Mouse (Mus musculus) limb, embryonic 12.5 days (tissue): ENCODE measurements around the gene Pja2. TPM values are rescaled to one million over a fixed set of nuclear protein-coding genes. Genes with fewer than 3 reads are reported as not detected.
"Not testable (repeated sequence)": the region's sequence is repeated elsewhere in the genome, so short reads cannot be mapped to it uniquely, and the experiment has no call there.

ENCODE experiments used
- ATAC-seq: fragments of 200-750 bp; cut with Nextera tagmentation; 2 replicates; pipeline ENCODE4 v1.8.0; 2017; ENCODE audit warnings: low read depth, moderate TSS enrichment; ENCODE audit not compliant: insufficient number of reproducible peaks, insufficient read depth, low FRiP score, low TSS enrichment
- H3K27ac ChIP-seq: fragments of 300-500 bp; sonication (generic); 2 replicates; pipeline ENCODE4 v1.5.1; 2016; ENCODE audit warnings: mild to moderate bottlenecking, moderate library complexity
- H3K27me3 ChIP-seq: fragments of 300-500 bp; sonication (generic); 2 replicates; pipeline ENCODE4 v1.6.1; 2016; ENCODE audit warnings: mild to moderate bottlenecking, moderate library complexity
- H3K36me3 ChIP-seq: fragments of 300-500 bp; sonication (generic); 2 replicates; pipeline ENCODE4 v1.6.1; 2016; ENCODE audit warnings: mild to moderate bottlenecking, moderate library complexity
- H3K4me1 ChIP-seq: fragments of 300-500 bp; sonication (generic); replicated peaks from 2 replicates; pipeline ENCODE4 v1.6.1; 2016
- H3K4me2 ChIP-seq: fragments of 300-500 bp; sonication (generic); 2 replicates; pipeline ENCODE4 v1.6.1; 2016; ENCODE audit warnings: mild to moderate bottlenecking, moderate library complexity
- H3K4me3 ChIP-seq: fragments of 300-500 bp; sonication (generic); replicated peaks from 2 replicates; pipeline ENCODE4 v1.5.1; 2016; ENCODE audit warnings: mild to moderate bottlenecking
- H3K9ac ChIP-seq: fragments of 300-500 bp; sonication (generic); replicated peaks from 2 replicates; pipeline ENCODE4 v1.6.1; 2016; ENCODE audit warnings: mild to moderate bottlenecking, moderate library complexity
- H3K9me3 ChIP-seq: fragments of 300-500 bp; sonication (generic); 2 replicates; pipeline ENCODE4 v1.6.1; 2016; ENCODE audit warnings: mild to moderate bottlenecking, moderate library complexity
- WGBS: fragments of 180-500 bp; shearing (Covaris S2); methylation state at CpG from one replicate; pipeline ENCODE4 v1.1.7; 2016; 5-methylcytosine and 5-hydroxymethylcytosine counted together
- microRNA-seq: library from miRNA; unstranded; fragments of <30 nt; microRNA quantifications from one replicate; pipeline ENCODE4, GENCODE M21; 2017
- polyA plus RNA-seq: library from polyadenylated mRNA; unstranded; fragments of >200 nt; fragmentation: Nextera tagmentation; extraction: Ambion mirVana; gene quantifications from 2 replicates; pipeline ENCODE4 v1.2.1, GENCODE M21; 2016

Gene Pja2
- polyA plus RNA-seq, 1 experiment from 2014 or later = 68.5 TPM

GRCm38 (mm10) chr17:64231637-64232036 is 100.1 kb downstream of the Pja2 start:
- H3K27me3 ChIP-seq, H3K27ac ChIP-seq, H3K4me2 ChIP-seq, ATAC-seq, H3K9ac ChIP-seq, H3K4me1 ChIP-seq, H3K4me3 ChIP-seq, H3K36me3 ChIP-seq, H3K9me3 ChIP-seq: not testable (repeated sequence)
- 87% methylated on average over 4 of the region's 4 CpGs for WGBS

GRCm38 (mm10) chr17:64231172-64231571 is 100.5 kb downstream of the Pja2 start:
- no peak for ATAC-seq
- no peaks in the 10 kb centered on the region for H3K4me1 ChIP-seq
- no peak overlapping the region for H3K27ac ChIP-seq
- WGBS = 80% methylated on average over 8 of the region's 8 CpGs
- H3K27me3 ChIP-seq = no peaks in the 10 kb centered on the region
- H3K9ac ChIP-seq = no peak overlapping the region
- no peak overlapping the region for H3K4me3 ChIP-seq
- no peak overlapping the region for H3K4me2 ChIP-seq
- no peaks in the 10 kb centered on the region for H3K9me3 ChIP-seq
- no peaks in the 10 kb centered on the region for H3K36me3 ChIP-seq

Small RNAs within 50 kb of the gene (microRNA-seq; reads per million reads assigned to microRNA genes)
- not detected for gene Gm24194
